Mouse (Mus musculus): ENCODE measurements around the gene Nxpe3. TPM values are rescaled to one million over a fixed set of nuclear protein-coding genes. Genes with fewer than 3 reads are reported as not detected.
A peak's percentile ranks its signal among the peaks of the same experiment; 100 is the strongest.

Nxpe3 gene
- polyA plus RNA-seq, 1 experiment from 2014 or later = 0.72 TPM

DNA sequence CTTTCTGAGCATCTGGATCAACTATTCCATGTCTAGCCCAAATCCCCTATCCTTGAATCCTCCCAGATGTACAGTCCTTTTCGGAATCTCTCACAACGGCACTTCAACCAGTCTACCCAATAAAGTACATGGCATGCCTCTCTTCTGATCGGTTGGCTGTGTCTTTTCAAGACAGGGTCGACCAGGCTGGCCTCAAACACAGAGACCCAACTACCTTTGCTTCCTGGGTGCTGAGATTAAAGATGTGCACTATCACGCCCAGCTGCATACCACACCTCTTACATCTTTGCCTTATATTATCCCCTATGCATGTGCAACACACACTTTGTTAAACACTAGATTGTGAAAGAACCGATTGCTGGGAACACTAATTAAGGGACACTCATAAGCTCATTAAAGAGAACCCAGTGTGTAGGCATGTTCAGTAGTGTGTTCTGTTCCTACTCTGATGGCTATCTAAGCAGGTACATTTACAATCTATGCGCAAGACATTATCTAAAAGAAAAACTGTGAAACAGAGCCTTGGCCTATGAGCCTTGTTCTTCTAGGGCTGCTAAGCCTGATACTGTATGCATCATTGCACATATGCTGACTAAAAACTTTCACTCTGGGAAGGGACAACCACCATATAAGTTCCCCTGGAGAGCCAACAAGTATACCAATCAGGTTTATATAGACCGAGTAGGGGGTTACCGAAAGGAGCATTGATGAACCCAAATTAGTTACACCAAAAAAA lies 85.1 kb downstream of the Nxpe3 start:
- 87% methylated on average over 9 of the region's 9 CpGs for WGBS

DNA sequence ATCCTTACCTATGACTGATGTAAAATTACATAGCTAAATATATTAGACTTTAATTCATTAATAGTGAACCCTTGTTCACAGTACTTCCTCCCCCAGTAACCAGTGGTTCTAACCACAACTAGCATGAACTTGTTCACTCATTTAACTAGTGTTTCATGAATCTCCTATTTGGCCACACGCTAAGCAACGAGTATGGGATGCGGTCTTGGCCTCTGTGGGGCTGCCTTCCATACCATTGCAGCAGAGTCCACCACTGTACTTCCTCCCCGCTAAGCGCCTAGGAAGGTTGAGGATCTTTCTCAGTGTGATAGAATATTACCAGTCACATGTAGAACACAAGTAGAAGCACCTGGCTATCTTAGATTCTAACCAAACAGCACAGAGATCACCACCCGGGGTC lies 85.7 kb downstream of the Nxpe3 start:
- Histone ChIP-seq H3K36me3 (ENCODE audit: control insufficient read depth, insufficient read depth) (peaks cover 41% of the 10 kb centered on the region), H3K4me1 (replicated peaks; ENCODE audit: control insufficient read depth, insufficient read depth, low read length) (no peaks in the 10 kb centered on the region), H3K9ac (ENCODE audit: low read depth, low read length) (no peak overlapping the region), H3K4me2 (replicated peaks; ENCODE audit: low read depth) (no peak overlapping the region), H3K9me3 (ENCODE audit: control insufficient read depth) (no peaks in the 10 kb centered on the region), H3K27ac (ENCODE audit: low read depth, low read length) (no peak overlapping the region), H3K27me3 (replicated peaks; ENCODE audit: control insufficient read depth, insufficient read depth, low read length) (no peaks in the 10 kb centered on the region), H3K4me3 (ENCODE audit: low read depth, low read length) (no peak overlapping the region)
- WGBS = 95% methylated on average over 6 of the region's 6 CpGs
- no peak for TF ChIP-seq CTCF (IDR thresholded peaks at IDR 0.05; ENCODE audit: low read depth)
- no peak; the same call in 1 of the 2 replicates for ATAC-seq

More for the DNA sequence above, 85.1 kb downstream of the Nxpe3 start:
- Histone ChIP-seq H3K4me3 (ENCODE audit: low read depth, low read length) (no peak overlapping the region), H3K36me3 (ENCODE audit: control insufficient read depth, insufficient read depth) (peaks cover 47% of the 10 kb centered on the region), H3K9me3 (ENCODE audit: control insufficient read depth) (no peaks in the 10 kb centered on the region), H3K4me1 (replicated peaks; ENCODE audit: control insufficient read depth, insufficient read depth, low read length) (no peaks in the 10 kb centered on the region), H3K9ac (ENCODE audit: low read depth, low read length) (no peak overlapping the region), H3K4me2 (replicated peaks; ENCODE audit: low read depth) (no peak overlapping the region), H3K27ac (ENCODE audit: low read depth, low read length) (no peak overlapping the region), H3K27me3 (replicated peaks; ENCODE audit: control insufficient read depth, insufficient read depth, low read length) (no peaks in the 10 kb centered on the region)
- TF ChIP-seq CTCF (IDR thresholded peaks at IDR 0.05; ENCODE audit: low read depth) = no peak
- ATAC-seq = peak; percentile 44; the same call in 1 of the 2 replicates

DNA sequence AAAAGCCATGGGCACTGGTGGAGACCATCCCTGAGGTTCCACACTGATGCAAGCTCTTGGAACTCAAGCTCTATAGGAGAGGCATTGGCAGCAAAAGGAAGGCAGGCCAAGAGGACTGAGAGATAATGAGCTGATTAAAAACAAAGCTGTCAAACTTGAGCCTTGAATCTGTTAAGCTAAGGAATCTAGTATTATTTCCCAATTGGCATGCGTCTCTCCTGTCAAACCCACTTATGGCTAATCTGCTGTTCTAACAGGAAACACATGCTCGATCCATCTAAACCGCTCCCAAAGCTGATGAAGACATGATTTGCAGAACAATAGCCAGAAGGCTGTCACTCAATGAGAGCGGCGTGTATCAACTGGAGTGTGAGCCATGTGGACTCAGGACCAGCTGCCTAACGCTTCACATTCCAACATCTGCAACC lies 87.6 kb downstream of the Nxpe3 start:
- Histone ChIP-seq H3K9ac (ENCODE audit: low read depth, low read length) (no peak overlapping the region), H3K4me3 (ENCODE audit: low read depth, low read length) (no peak overlapping the region), H3K27ac (ENCODE audit: low read depth, low read length) (no peak overlapping the region), H3K4me2 (replicated peaks; ENCODE audit: low read depth) (no peak overlapping the region), H3K4me1 (replicated peaks; ENCODE audit: control insufficient read depth, insufficient read depth, low read length) (no peaks in the 10 kb centered on the region), H3K27me3 (replicated peaks; ENCODE audit: control insufficient read depth, insufficient read depth, low read length) (no peaks in the 10 kb centered on the region), H3K36me3 (ENCODE audit: control insufficient read depth, insufficient read depth) (peaks cover 25% of the 10 kb centered on the region), H3K9me3 (ENCODE audit: control insufficient read depth) (no peaks in the 10 kb centered on the region)
- 41% methylated on average over 6 of the region's 6 CpGs for WGBS
- ATAC-seq = 0 out of 2 replicates have a peak, but pooled peaks have one; percentile 29
- no peak for TF ChIP-seq CTCF (IDR thresholded peaks at IDR 0.05; ENCODE audit: low read depth)

DNA sequence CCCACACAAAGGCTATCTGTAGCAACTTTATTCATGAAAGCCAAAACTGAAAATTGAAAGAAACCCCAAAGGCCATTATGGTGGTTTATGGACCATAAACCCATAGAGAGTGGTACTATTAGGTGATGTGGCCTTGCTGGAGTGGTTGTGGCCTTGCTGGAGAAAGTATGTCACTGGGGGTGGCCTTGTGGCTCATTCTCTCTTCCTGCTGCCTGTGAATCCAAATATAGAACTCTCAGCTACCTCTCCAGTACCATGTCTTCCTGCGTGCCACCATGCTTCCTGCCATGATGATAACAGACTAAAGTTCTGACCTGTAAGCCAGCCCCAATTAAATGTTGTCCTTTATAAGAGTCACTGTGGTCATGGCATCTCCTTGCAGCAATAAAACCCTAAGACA lies 90.3 kb downstream of the Nxpe3 start:
- Histone ChIP-seq H3K4me2 (replicated peaks; ENCODE audit: low read depth) (no peak overlapping the region), H3K9ac (ENCODE audit: low read depth, low read length) (no peak overlapping the region), H3K36me3 (ENCODE audit: control insufficient read depth, insufficient read depth) (peaks cover 4% of the 10 kb centered on the region), H3K9me3 (ENCODE audit: control insufficient read depth) (no peaks in the 10 kb centered on the region), H3K27ac (ENCODE audit: low read depth, low read length) (no peak overlapping the region), H3K4me3 (ENCODE audit: low read depth, low read length) (no peak overlapping the region), H3K27me3 (replicated peaks; ENCODE audit: control insufficient read depth, insufficient read depth, low read length) (no peaks in the 10 kb centered on the region), H3K4me1 (replicated peaks; ENCODE audit: control insufficient read depth, insufficient read depth, low read length) (no peaks in the 10 kb centered on the region)
- WGBS = 97% methylated on average over 1 of the region's 1 CpGs
- no peak for ATAC-seq
- TF ChIP-seq CTCF (IDR thresholded peaks at IDR 0.05; ENCODE audit: low read depth) = no peak

DNA sequence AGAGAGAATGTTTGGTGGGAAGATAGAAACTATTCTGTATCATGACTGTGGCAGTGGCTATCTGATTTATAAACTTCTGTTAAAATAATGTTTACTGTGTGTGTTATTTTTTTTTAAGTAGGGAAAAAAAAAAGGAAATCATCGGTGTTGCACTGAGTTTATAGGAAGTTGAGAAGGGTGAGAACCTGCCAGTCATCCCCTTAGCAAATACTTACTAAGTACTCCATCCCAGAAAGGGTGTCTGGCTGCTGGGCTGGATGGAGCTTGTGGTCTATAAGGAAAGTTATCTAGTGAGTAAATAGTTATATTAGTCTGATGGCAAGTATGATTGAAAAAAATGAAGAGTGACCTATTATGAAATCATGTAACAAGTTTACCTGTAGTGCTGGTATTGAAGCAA lies 93.5 kb downstream of the Nxpe3 start:
- TF ChIP-seq CTCF (IDR thresholded peaks at IDR 0.05; ENCODE audit: low read depth) = no peak
- H3K9ac ChIP-seq (ENCODE audit: low read depth, low read length) = no peak overlapping the region
- no peak for ATAC-seq
- no peak overlapping the region for H3K27ac ChIP-seq (ENCODE audit: low read depth, low read length)
- no peaks in the 10 kb centered on the region for H3K36me3 ChIP-seq (ENCODE audit: control insufficient read depth, insufficient read depth)
- H3K9me3 ChIP-seq (ENCODE audit: control insufficient read depth) = no peaks in the 10 kb centered on the region
- no peak overlapping the region for H3K4me3 ChIP-seq (ENCODE audit: low read depth, low read length)
- H3K4me1 ChIP-seq (replicated peaks; ENCODE audit: control insufficient read depth, insufficient read depth, low read length) = no peaks in the 10 kb centered on the region
- no peaks in the 10 kb centered on the region for H3K27me3 ChIP-seq (replicated peaks; ENCODE audit: control insufficient read depth, insufficient read depth, low read length)
- WGBS = 71% methylated on average over 1 of the region's 1 CpGs
- no peak overlapping the region for H3K4me2 ChIP-seq (replicated peaks; ENCODE audit: low read depth)

DNA sequence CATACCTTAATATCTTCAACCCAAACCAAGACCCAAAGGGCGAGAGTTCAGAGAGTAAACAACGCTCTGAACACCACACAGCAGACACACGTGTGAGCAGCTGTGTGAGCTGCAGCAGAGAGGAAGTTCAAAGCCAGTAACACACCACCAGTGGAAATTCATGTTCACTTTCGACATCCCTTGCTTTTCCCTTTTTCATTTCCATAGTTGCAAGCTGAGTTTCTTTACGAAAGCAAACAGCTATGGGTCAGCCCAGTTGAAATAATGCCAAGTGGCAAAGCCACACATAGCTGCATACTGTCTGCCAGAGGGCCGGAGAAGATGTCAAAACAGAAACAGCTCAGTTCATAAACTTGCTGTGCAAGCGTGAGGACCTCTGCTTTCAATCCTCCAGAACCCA lies 96.2 kb downstream of the Nxpe3 start:
- 68% methylated on average over 7 of the region's 7 CpGs for WGBS
- Histone ChIP-seq H3K4me2 (replicated peaks; ENCODE audit: low read depth) (no peak overlapping the region), H3K4me1 (replicated peaks; ENCODE audit: control insufficient read depth, insufficient read depth, low read length) (no peaks in the 10 kb centered on the region), H3K27ac (ENCODE audit: low read depth, low read length) (no peak overlapping the region), H3K27me3 (replicated peaks; ENCODE audit: control insufficient read depth, insufficient read depth, low read length) (no peaks in the 10 kb centered on the region), H3K9ac (ENCODE audit: low read depth, low read length) (no peak overlapping the region), H3K4me3 (ENCODE audit: low read depth, low read length) (no peak overlapping the region), H3K36me3 (ENCODE audit: control insufficient read depth, insufficient read depth) (no peaks in the 10 kb centered on the region), H3K9me3 (ENCODE audit: control insufficient read depth) (no peaks in the 10 kb centered on the region)
- TF ChIP-seq CTCF (IDR thresholded peaks at IDR 0.05; ENCODE audit: low read depth) = no peak
- ATAC-seq = no peak
